Mouse (Mus musculus) erythroblast, embryonic 14.5 days (primary cell): ENCODE measurements around the gene Vwa3b. TPM values are rescaled to one million over a fixed set of nuclear protein-coding genes. Genes with fewer than 3 reads are reported as not detected.
A peak's percentile ranks its signal among the peaks of the same experiment; 100 is the strongest.

ENCODE experiments used
- H3K27me3 ChIP-seq: 2 replicates; pipeline ENCODE4 v1.6.1; 2012; ENCODE audit warnings: inconsistent platforms; ENCODE audit not compliant: control insufficient read depth
- H3K36me3 ChIP-seq: 2 replicates; pipeline ENCODE4 v1.6.1; 2012; ENCODE audit warnings: mild to moderate bottlenecking, inconsistent platforms; ENCODE audit not compliant: control insufficient read depth
- H3K4me1 ChIP-seq: 2 replicates; pipeline ENCODE4 v1.6.1; 2012; ENCODE audit warnings: inconsistent platforms; ENCODE audit not compliant: control insufficient read depth
- H3K4me3 ChIP-seq: replicated peaks from 2 replicates; pipeline ENCODE3; 2012; ENCODE audit warnings: moderate library complexity, mild to moderate bottlenecking, inconsistent platforms
- H3K9me3 ChIP-seq: 2 replicates; pipeline ENCODE4 v1.6.1; 2012; ENCODE audit warnings: low read length, inconsistent platforms, mixed read lengths; ENCODE audit not compliant: control insufficient read depth
- GATA1 ChIP-seq: IDR thresholded peaks from 2 replicates; pipeline ENCODE4 v1.6.1; 2012; ENCODE audit warnings: low read length, inconsistent platforms, mixed read lengths
- TAL1 ChIP-seq: IDR thresholded peaks from 3 replicates; pipeline ENCODE4 v1.6.1; 2012; ENCODE audit warnings: low read length, inconsistent platforms, mixed read lengths
- polyA plus RNA-seq: library from polyadenylated mRNA; stranded (reverse); fragments of >175 nt; gene quantifications from 2 replicates; pipeline ENCODE4 v1.2.3, GENCODE M21; 2012

Vwa3b gene
- polyA plus RNA-seq, 1 experiment = not detected

- TF ChIP-seq GATA1 (no peak), TAL1 (no peak)
- H3K27me3 ChIP-seq = peaks cover 42% of the 10 kb centered on the region
- no peak overlapping the region for H3K4me3 ChIP-seq
- H3K9me3 ChIP-seq = no peaks in the 10 kb centered on the region
- H3K36me3 ChIP-seq = no peaks in the 10 kb centered on the region
- peaks cover 6% of the 10 kb centered on the region; the same call in 1 of the 2 replicates for H3K4me1 ChIP-seq
Measured at GRCm38 (mm10) chr1:37026866-37027265, 470 bp downstream of the Vwa3b start.

GRCm38 (mm10) chr1:37028439-37029153 lies 2.2 kb downstream of the Vwa3b start:
- Histone ChIP-seq H3K4me3 (no peak overlapping the region), H3K27me3 (peaks cover 42% of the 10 kb centered on the region), H3K36me3 (no peaks in the 10 kb centered on the region), H3K4me1 (peaks cover 6% of the 10 kb centered on the region; the same call in 1 of the 2 replicates), H3K9me3 (no peaks in the 10 kb centered on the region)
- TF ChIP-seq TAL1 = no peak
- TF ChIP-seq GATA1 = no peak

DNA sequence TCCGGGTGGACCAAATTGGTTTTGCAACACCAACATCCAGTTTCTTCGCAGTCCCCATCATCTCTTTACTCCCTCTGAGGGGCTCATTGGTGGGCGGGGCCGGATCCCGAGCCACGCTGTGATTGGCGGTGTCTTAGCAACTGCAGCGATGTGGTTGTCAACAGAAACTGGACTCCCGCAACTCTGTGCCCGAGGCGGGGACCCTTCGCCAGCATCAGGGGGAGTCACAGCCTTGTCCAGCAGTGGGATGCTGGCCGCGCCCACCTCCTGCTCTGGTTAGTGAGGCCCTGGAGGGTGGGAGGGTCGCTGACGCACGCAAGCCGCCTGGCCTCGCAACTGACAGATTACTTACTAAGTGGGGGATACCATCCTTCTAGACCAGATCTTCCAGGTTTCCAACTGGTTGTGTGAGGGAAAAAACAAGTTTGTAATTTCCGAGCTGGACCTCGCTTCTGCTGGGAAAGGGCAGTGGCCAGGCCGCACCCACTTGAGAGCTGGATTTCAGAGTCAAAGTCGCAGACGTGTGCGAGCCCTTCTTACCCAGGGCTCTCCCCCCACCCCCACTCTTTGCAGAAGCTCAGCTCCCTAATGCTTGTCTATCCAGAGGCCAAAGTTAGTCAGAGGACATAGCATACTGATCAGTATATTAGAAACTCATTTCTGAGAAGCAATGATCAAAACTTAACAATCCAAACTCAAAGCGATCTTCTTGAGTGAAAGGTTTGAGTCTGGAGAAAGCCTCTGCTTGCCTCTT lies 2.9 kb downstream of the Vwa3b start:
- H3K4me3 ChIP-seq = peak overlapping the region; percentile 2
- H3K4me1 ChIP-seq = peaks cover 6% of the 10 kb centered on the region; the same call in 1 of the 2 replicates
- H3K9me3 ChIP-seq = no peaks in the 10 kb centered on the region
- H3K27me3 ChIP-seq = peaks cover 42% of the 10 kb centered on the region
- TF ChIP-seq TAL1 (no peak), GATA1 (no peak)
- H3K36me3 ChIP-seq = no peaks in the 10 kb centered on the region

GRCm38 (mm10) chr1:37029942-37030341 lies 3.5 kb downstream of the Vwa3b start:
- Histone ChIP-seq H3K9me3 (no peaks in the 10 kb centered on the region), H3K27me3 (peaks cover 42% of the 10 kb centered on the region), H3K4me1 (peaks cover 6% of the 10 kb centered on the region; the same call in 1 of the 2 replicates), H3K4me3 (no peak overlapping the region), H3K36me3 (no peaks in the 10 kb centered on the region)
- no peak for TF ChIP-seq GATA1
- no peak for TF ChIP-seq TAL1

GRCm38 (mm10) chr1:37030693-37031092 lies 4.3 kb downstream of the Vwa3b start:
- TF ChIP-seq GATA1 (no peak), TAL1 (no peak)

GRCm38 (mm10) chr1:37035879-37036278 lies 9.5 kb downstream of the Vwa3b start:
- no peaks in the 10 kb centered on the region for H3K9me3 ChIP-seq
- H3K4me3 ChIP-seq = no peak overlapping the region
- H3K4me1 ChIP-seq = no peaks in the 10 kb centered on the region
- no peaks in the 10 kb centered on the region for H3K36me3 ChIP-seq
- H3K27me3 ChIP-seq = peaks cover 5% of the 10 kb centered on the region
- no peak for TF ChIP-seq TAL1
- no peak for TF ChIP-seq GATA1

More at GRCm38 (mm10) chr1:37030693-37031092, 4.3 kb downstream of the Vwa3b start:
- no peaks in the 10 kb centered on the region for H3K9me3 ChIP-seq
- H3K4me3 ChIP-seq = no peak overlapping the region
- H3K36me3 ChIP-seq = no peaks in the 10 kb centered on the region
- peaks cover 42% of the 10 kb centered on the region for H3K27me3 ChIP-seq
- peaks cover 6% of the 10 kb centered on the region; the same call in 1 of the 2 replicates for H3K4me1 ChIP-seq

DNA sequence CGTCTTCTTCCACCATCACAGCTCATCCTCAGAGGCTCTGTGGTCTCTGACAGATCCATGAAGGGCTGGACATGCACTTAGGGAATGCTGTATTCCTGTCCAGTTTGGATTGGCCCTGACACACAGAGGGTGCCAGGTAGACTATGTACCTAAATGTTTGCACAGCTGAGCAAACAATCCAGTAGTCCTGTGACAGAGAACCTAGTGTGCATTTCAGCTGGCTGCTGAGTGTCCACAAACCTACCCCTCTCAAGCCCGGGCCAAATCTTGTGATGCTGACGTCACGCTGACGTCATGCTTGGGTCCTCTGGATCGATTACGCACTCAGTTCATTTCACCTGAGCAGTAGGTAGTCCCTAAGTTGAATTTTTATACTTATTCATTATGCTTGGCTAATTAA lies 14.7 kb downstream of the Vwa3b start:
- H3K9me3 ChIP-seq = no peaks in the 10 kb centered on the region
- H3K36me3 ChIP-seq = no peaks in the 10 kb centered on the region
- no peak overlapping the region for H3K4me3 ChIP-seq
- TF ChIP-seq GATA1 (no peak), TAL1 (no peak)
- no peaks in the 10 kb centered on the region for H3K27me3 ChIP-seq
- no peaks in the 10 kb centered on the region for H3K4me1 ChIP-seq

DNA sequence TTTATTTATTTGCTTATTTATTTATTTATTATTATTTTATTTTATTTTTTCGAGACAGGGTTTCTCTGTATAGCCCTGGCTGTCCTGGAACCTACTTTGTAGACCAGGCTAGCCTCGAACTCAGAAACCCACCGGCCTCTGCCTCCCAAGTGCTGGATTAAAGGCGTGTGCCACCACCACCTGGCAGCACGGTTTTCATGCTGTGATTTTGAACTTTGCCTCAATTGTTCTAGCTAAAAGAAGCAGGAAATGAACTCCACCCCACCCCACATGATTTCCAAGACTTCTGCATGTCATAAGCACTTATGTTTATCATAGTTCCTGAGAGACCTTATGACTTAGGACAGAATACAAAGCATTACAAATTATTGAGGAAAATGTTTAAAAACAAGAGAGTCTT lies 15.5 kb downstream of the Vwa3b start:
- no peak for TF ChIP-seq GATA1
- no peak for TF ChIP-seq TAL1
- no peaks in the 10 kb centered on the region for H3K9me3 ChIP-seq
- no peak overlapping the region for H3K4me3 ChIP-seq
- H3K27me3 ChIP-seq = no peaks in the 10 kb centered on the region
- H3K4me1 ChIP-seq = no peaks in the 10 kb centered on the region
- no peaks in the 10 kb centered on the region for H3K36me3 ChIP-seq

DNA sequence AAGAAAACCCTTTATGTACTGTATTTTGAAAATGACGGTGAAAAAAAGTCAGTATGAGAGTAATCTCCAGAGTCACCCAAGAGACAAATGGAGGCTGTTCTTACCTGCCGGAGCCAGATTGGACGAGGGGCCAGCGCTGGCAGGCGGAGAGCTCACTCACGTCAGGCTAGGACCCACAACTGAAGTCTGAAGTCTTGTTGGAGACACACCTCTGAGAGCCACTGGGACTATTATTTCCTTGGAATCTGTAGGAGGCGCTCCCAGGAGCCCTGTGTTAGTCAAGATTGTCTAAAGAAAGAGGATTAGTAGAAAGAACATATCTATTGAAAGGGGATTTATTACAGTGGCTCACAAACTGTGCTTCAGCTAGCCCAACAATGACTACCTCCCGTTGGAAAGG lies 16.4 kb downstream of the Vwa3b start:
- H3K36me3 ChIP-seq = no peaks in the 10 kb centered on the region
- no peaks in the 10 kb centered on the region for H3K4me1 ChIP-seq
- H3K4me3 ChIP-seq = no peak overlapping the region
- H3K27me3 ChIP-seq = no peaks in the 10 kb centered on the region
- TF ChIP-seq TAL1 (no peak), GATA1 (no peak)
- no peaks in the 10 kb centered on the region for H3K9me3 ChIP-seq
